Mouse (Mus musculus) MEL (cell line): ENCODE measurements around the gene Pik3r3. TPM values are rescaled to one million over a fixed set of nuclear protein-coding genes. Genes with fewer than 3 reads are reported as not detected.
A peak's percentile ranks its signal among the peaks of the same experiment; 100 is the strongest.

ENCODE experiments used
- DNase-seq: peaks from one replicate; pipeline ENCODE4 v3.0.0; 2011; ENCODE audit warnings: low read depth, low spot score
- H3K27ac ChIP-seq: 2 replicates; pipeline ENCODE4 v1.5.1; 2012; ENCODE audit warnings: low read depth, mild to moderate bottlenecking, control low read depth, low read length, moderate library complexity; ENCODE audit not compliant: control insufficient read depth
- H3K27me3 ChIP-seq, 2 experiments: fragments of 150-350 bp in 1 of 2; sonication (generic) in 1 of 2; 2 replicates each; pipeline ENCODE4 v1.6.1; 2012; ENCODE audit warnings: low read length in 2 of 2, mild to moderate bottlenecking in 2 of 2, improper control_type of control experiment in 1 of 2, moderate library complexity in 1 of 2; ENCODE audit not compliant: insufficient read depth in 2 of 2, control insufficient read depth in 1 of 2
- H3K36me3 ChIP-seq, 2 experiments: 2 replicates each; pipeline ENCODE4 v1.6.1; 2012 to 2014; ENCODE audit warnings: low read length in 2 of 2, improper control_type of control experiment in 1 of 2, inconsistent platforms in 1 of 2, mild to moderate bottlenecking in 1 of 2; ENCODE audit not compliant: insufficient read depth in 2 of 2, control insufficient read depth in 1 of 2
- H3K4me1 ChIP-seq, 2 experiments: fragments of 150-350 bp in 1 of 2; sonication (generic) in 1 of 2; 2 replicates each; pipeline ENCODE4 v1.6.1; 2012; ENCODE audit warnings: low read length in 2 of 2, improper control_type of control experiment in 1 of 2, mild to moderate bottlenecking in 1 of 2; ENCODE audit not compliant: insufficient read depth in 2 of 2, control insufficient read depth in 1 of 2
- H3K4me3 ChIP-seq, 2 experiments: fragments of 150-350 bp in 1 of 2; sonication (generic) in 1 of 2; 2 replicates each; pipeline ENCODE4 v1.5.1; 2012; ENCODE audit warnings: low read depth in 2 of 2, low read length in 2 of 2, mild to moderate bottlenecking in 2 of 2, moderate library complexity in 2 of 2, control low read depth in 1 of 2, improper control_type of control experiment in 1 of 2; ENCODE audit not compliant: control insufficient read depth in 1 of 2, insufficient read depth in 1 of 2
- H3K79me2 ChIP-seq: 2 replicates; pipeline ENCODE4 v1.6.1; 2012; ENCODE audit warnings: mild to moderate bottlenecking, low read length, moderate library complexity; ENCODE audit not compliant: control insufficient read depth, poor library complexity, insufficient read depth
- H3K9ac ChIP-seq: 2 replicates; pipeline ENCODE4 v1.6.1; 2012; ENCODE audit warnings: low read depth, mild to moderate bottlenecking, control low read depth, low read length, moderate library complexity; ENCODE audit not compliant: control insufficient read depth, poor library complexity, severe bottlenecking
- H3K9me3 ChIP-seq: fragments of 150-350 bp; sonication (generic); replicated peaks from 2 replicates; pipeline ENCODE4 v1.6.1; 2012; ENCODE audit warnings: mild to moderate bottlenecking, low read length, improper control_type of control experiment, moderate library complexity; ENCODE audit not compliant: insufficient read depth
- BHLHE40 ChIP-seq: IDR thresholded peaks from 2 replicates; pipeline ENCODE4 v1.6.1; 2012; ENCODE audit warnings: low read depth, mild to moderate bottlenecking, inconsistent platforms, low read length, improper control_type of control experiment, borderline replicate concordance
- CHD1 ChIP-seq: IDR thresholded peaks from 2 replicates; pipeline ENCODE4 v1.6.1; 2012; ENCODE audit warnings: low read depth, mild to moderate bottlenecking, inconsistent platforms, low read length, improper control_type of control experiment
- CHD2 ChIP-seq: IDR thresholded peaks from 2 replicates; pipeline ENCODE4 v1.6.1; 2011; ENCODE audit warnings: low read length, improper control_type of control experiment
- CTCF ChIP-seq, 3 experiments: IDR thresholded peaks in 2 of 3; conservative IDR thresholded peaks in 1 of 3; 2 replicates each; pipeline ENCODE4 v1.5.1; 2011 to 2012; ENCODE audit warnings: low read length in 3 of 3, low read depth in 2 of 3, mild to moderate bottlenecking in 2 of 3, improper control_type of control experiment in 1 of 3, inconsistent platforms in 1 of 3, mixed read lengths in 1 of 3, moderate library complexity in 1 of 3; ENCODE audit not compliant: control insufficient read depth in 1 of 3, insufficient read depth in 1 of 3, poor library complexity in 1 of 3, severe bottlenecking in 1 of 3
- E2F4 ChIP-seq: IDR thresholded peaks from 2 replicates; pipeline ENCODE4 v1.6.1; 2011; ENCODE audit warnings: low read depth, low read length, improper control_type of control experiment, borderline replicate concordance
- ETS1 ChIP-seq: IDR thresholded peaks from 2 replicates; pipeline ENCODE4 v1.6.1; 2012; ENCODE audit warnings: low read depth, mild to moderate bottlenecking, inconsistent platforms, low read length, improper control_type of control experiment, moderate library complexity
- HCFC1 ChIP-seq: IDR thresholded peaks from 2 replicates; pipeline ENCODE4 v1.6.1; 2012; ENCODE audit warnings: low read depth, mild to moderate bottlenecking, inconsistent platforms, low read length, improper control_type of control experiment, moderate library complexity
- MAFK ChIP-seq: IDR thresholded peaks from 2 replicates; pipeline ENCODE4 v1.6.1; 2011; ENCODE audit warnings: low read depth, mild to moderate bottlenecking, low read length, improper control_type of control experiment, borderline replicate concordance
- MAX ChIP-seq: IDR thresholded peaks from 2 replicates; pipeline ENCODE4 v1.6.1; 2011; ENCODE audit warnings: low read length, improper control_type of control experiment
- MEF2A ChIP-seq: IDR thresholded peaks from 2 replicates; pipeline ENCODE4 v1.6.1; 2014; ENCODE audit warnings: low read depth, mild to moderate bottlenecking, inconsistent platforms, low read length, improper control_type of control experiment; ENCODE audit not compliant: poor library complexity, insufficient replicate concordance, severe bottlenecking; ENCODE audit errors: extremely low read depth
- MYC ChIP-seq: IDR thresholded peaks from 2 replicates; pipeline ENCODE4 v1.6.1; 2011; ENCODE audit warnings: low read depth, mild to moderate bottlenecking, low read length, improper control_type of control experiment, moderate library complexity
- NRF1 ChIP-seq: IDR thresholded peaks from 2 replicates; pipeline ENCODE4 v1.6.1; 2014; ENCODE audit warnings: low read depth, mild to moderate bottlenecking, inconsistent platforms, low read length, improper control_type of control experiment, moderate library complexity; ENCODE audit not compliant: poor library complexity, insufficient read depth, severe bottlenecking
- POLR2AphosphoS5 ChIP-seq: IDR thresholded peaks from 2 replicates; pipeline ENCODE4 v1.6.1; 2012; ENCODE audit warnings: low read depth, borderline replicate concordance, mild to moderate bottlenecking, inconsistent platforms, low read length, moderate library complexity, mixed read lengths
- RAD21 ChIP-seq: IDR thresholded peaks from 2 replicates; pipeline ENCODE4 v1.6.1; 2011; ENCODE audit warnings: mild to moderate bottlenecking, low read depth, low read length, improper control_type of control experiment
- SIN3A ChIP-seq: IDR thresholded peaks from 2 replicates; pipeline ENCODE4 v1.6.1; 2012; ENCODE audit warnings: low read length, improper control_type of control experiment, inconsistent platforms
- TBP ChIP-seq: IDR thresholded peaks from 2 replicates; pipeline ENCODE4 v1.8.0; 2011; ENCODE audit warnings: low read depth, low read length, improper control_type of control experiment
- TCF12 ChIP-seq: IDR thresholded peaks from 2 replicates; pipeline ENCODE4 v1.6.1; 2014; ENCODE audit warnings: low read depth, mild to moderate bottlenecking, inconsistent platforms, low read length, improper control_type of control experiment, moderate library complexity
- UBTF ChIP-seq: IDR thresholded peaks from 2 replicates; pipeline ENCODE4 v1.6.1; 2012; ENCODE audit warnings: low read depth, mild to moderate bottlenecking, inconsistent platforms, low read length, improper control_type of control experiment, moderate library complexity, borderline replicate concordance; ENCODE audit not compliant: insufficient read depth
- ZC3H11A ChIP-seq: IDR thresholded peaks from 2 replicates; pipeline ENCODE4 v1.6.1; 2012; ENCODE audit warnings: low read depth, mild to moderate bottlenecking, inconsistent platforms, low read length, improper control_type of control experiment
- ZKSCAN1 ChIP-seq: IDR thresholded peaks from 2 replicates; pipeline ENCODE4 v1.6.1; 2012; ENCODE audit warnings: low read depth, mild to moderate bottlenecking, inconsistent platforms, low read length, improper control_type of control experiment, moderate library complexity
- ZMIZ1 ChIP-seq: IDR thresholded peaks from 2 replicates; pipeline ENCODE4 v1.6.1; 2012; ENCODE audit warnings: low read depth, mild to moderate bottlenecking, inconsistent platforms, low read length, improper control_type of control experiment, moderate library complexity
- ZNF384 ChIP-seq: IDR thresholded peaks from 2 replicates; pipeline ENCODE4 v1.6.1; 2012; ENCODE audit warnings: low read depth, mild to moderate bottlenecking, inconsistent platforms, low read length, improper control_type of control experiment
- polyA plus RNA-seq, 2 experiments: library from polyadenylated mRNA; stranded (reverse) in 1 of 2; unstranded in 1 of 2; fragments of >175 nt in 1 of 2; fragments of >200 nt in 1 of 2; gene quantifications; 2 replicates each; pipeline versions ENCODE4 v1.2.1 to v1.2.4; 2012; ENCODE audit warnings: low replicate concordance in 2 of 2, low read depth in 1 of 2; ENCODE audit not compliant: insufficient read length in 2 of 2, insufficient read depth in 1 of 2, missing spikeins in 1 of 2
- total RNA-seq: library from RNA; depleted of rRNA; stranded (reverse); fragments of 300-350 nt; gene quantifications from 2 replicates; pipeline ENCODE4 v1.2.3, GENCODE M21; 2012

Pik3r3 gene
- total and polyA plus RNA-seq, 3 experiments, result 2.1 to 2.5 TPM; not detected in 1

- no peak for DNase-seq
- no peak overlapping the region for H3K4me3 ChIP-seq
- H3K36me3 ChIP-seq, result no peaks in the 10 kb centered on the region
These were observed 70.1 kb downstream of the Pik3r3 start for GRCm38 (mm10) chr4:116291561-116291960.

GRCm38 (mm10) chr4:116293296-116293695 is 71.9 kb downstream of the Pik3r3 start:
- Histone ChIP-seq H3K4me3 (no peak overlapping the region), H3K9ac (no peak overlapping the region), H3K79me2 (no peaks in the 10 kb centered on the region), H3K36me3 (no peaks in the 10 kb centered on the region), H3K4me1 (no peaks in the 10 kb centered on the region), H3K27me3 (no peaks in the 10 kb centered on the region), H3K27ac (no peak overlapping the region), H3K9me3 (no peaks in the 10 kb centered on the region)
- TF ChIP-seq MEF2A, result no peak
- no peak for TF ChIP-seq HCFC1
- TF ChIP-seq BHLHE40, result peak; percentile 43; the same call in 1 of the 2 replicates
- TF ChIP-seq SIN3A, result no peak
- no peak for TF ChIP-seq ETS1
- no peak for TF ChIP-seq CHD2
- TF ChIP-seq RAD21, result no peak
- DNase-seq, result peak; percentile 70

More at GRCm38 (mm10) chr4:116291561-116291960, 70.1 kb downstream of the Pik3r3 start:
- TF ChIP-seq POLR2AphosphoS5 (no peak), MYC (no peak), MEF2A (no peak), CHD2 (no peak), ZC3H11A (no peak), RAD21 (no peak), E2F4 (no peak), TBP (no peak), ZNF384 (no peak), ZMIZ1 (no peak), CTCF (IDR thresholded peaks at IDR 0.05 in 2 of 3, conservative IDR thresholded peaks at IDR 0.05 in 1 of 3; ENCODE audit: control insufficient read depth in 1 of 3, insufficient read depth in 1 of 3, low read depth in 2 of 3, low read length in 3 of 3, poor library complexity in 1 of 3, severe bottlenecking in 1 of 3) (no peak), ZKSCAN1 (no peak), ETS1 (no peak), UBTF (no peak), MAX (no peak), TCF12 (no peak), MAFK (no peak), CHD1 (no peak), NRF1 (no peak)
- TF ChIP-seq, all 39 proteins: peak for 0
- Histone ChIP-seq H3K79me2 (no peaks in the 10 kb centered on the region), H3K27me3 (no peaks in the 10 kb centered on the region), H3K9ac (no peak overlapping the region), H3K9me3 (no peaks in the 10 kb centered on the region), H3K27ac (no peak overlapping the region), H3K4me1 (no peaks in the 10 kb centered on the region)
